Mouse (Mus musculus) 416B (cell line): ENCODE measurements around the gene Irak3.

Experiments
- DNase-seq: peaks from one replicate; pipeline ENCODE4 v3.0.0; 2011; ENCODE audit warnings: low read depth

Gene Irak3

GRCm38 (mm10) chr10:120204591-120205210 lies 2.8 kb upstream of the Irak3 start:
- DNase-seq = peak; percentile 64

- peak; percentile 40 for DNase-seq
These were observed 729 bp upstream of the Irak3 start for GRCm38 (mm10) chr10:120202467-120203250.

- no peak for DNase-seq
These were observed 604 bp downstream of the Irak3 start, which contains the start of gene Tmbim4 for GRCm38 (mm10) chr10:120201131-120201921. Tmbim4 (plus strand) TSS chr10:120201590.

- DNase-seq = no peak
These were observed 4.7 kb downstream of the Irak3 start for GRCm38 (mm10) chr10:120197061-120197835.

- peak; percentile 65 for DNase-seq
These were observed 8.7 kb downstream of the Irak3 start for GRCm38 (mm10) chr10:120193255-120193654.

GRCm38 (mm10) chr10:120192278-120192677 lies 9.7 kb downstream of the Irak3 start:
- no peak for DNase-seq

- DNase-seq = peak; percentile 31
These were observed 10.8 kb downstream of the Irak3 start for GRCm38 (mm10) chr10:120191165-120191564.

GRCm38 (mm10) chr10:120189782-120190181 lies 12.1 kb downstream of the Irak3 start:
- peak; percentile 37 for DNase-seq

- DNase-seq = peak; percentile 20
These were observed 12.7 kb downstream of the Irak3 start for GRCm38 (mm10) chr10:120189276-120189675.

- peak; percentile 67 for DNase-seq
These were observed 13.4 kb downstream of the Irak3 start for GRCm38 (mm10) chr10:120188513-120188912.

GRCm38 (mm10) chr10:120183342-120183741 lies 18.6 kb downstream of the Irak3 start:
- DNase-seq = peak; percentile 34

GRCm38 (mm10) chr10:120182887-120183286 lies 19.0 kb downstream of the Irak3 start:
- peak; percentile 82 for DNase-seq

- DNase-seq = no peak
These were observed 27.7 kb downstream of the Irak3 start for GRCm38 (mm10) chr10:120174192-120174705.

- no peak for DNase-seq
These were observed 30.6 kb downstream of the Irak3 start for GRCm38 (mm10) chr10:120171340-120171739.

GRCm38 (mm10) chr10:120170277-120170676 lies 31.7 kb downstream of the Irak3 start:
- no peak for DNase-seq

GRCm38 (mm10) chr10:120169841-120170240 lies 32.1 kb downstream of the Irak3 start:
- no peak for DNase-seq

GRCm38 (mm10) chr10:120169064-120169463 lies 32.9 kb downstream of the Irak3 start:
- no peak for DNase-seq

GRCm38 (mm10) chr10:120168070-120168469 lies 33.9 kb downstream of the Irak3 start:
- DNase-seq = peak; percentile 91

GRCm38 (mm10) chr10:120165793-120166503 lies 36.0 kb downstream of the Irak3 start:
- no peak for DNase-seq

GRCm38 (mm10) chr10:120164931-120165792 lies 36.8 kb downstream of the Irak3 start:
- DNase-seq = no peak
